Mouse (Mus musculus) liver, embryonic 11.5 days (tissue): ENCODE measurements around the gene Cwc27. TPM values are rescaled to one million over a fixed set of nuclear protein-coding genes. Genes with fewer than 3 reads are reported as not detected.
A peak's percentile ranks its signal among the peaks of the same experiment; 100 is the strongest.

Source experiments
- ATAC-seq: fragments of 200-750 bp; cut with Nextera tagmentation; replicated peaks from 2 replicates; pipeline ENCODE4 v1.8.0; 2017; ENCODE audit warnings: moderate number of reproducible peaks, mild to moderate bottlenecking, moderate TSS enrichment, moderate library complexity; ENCODE audit not compliant: low FRiP score
- DNase-seq: peaks from one replicate; pipeline ENCODE4 v3.0.0-alpha.2; 2017; ENCODE audit warnings: low spot score
- H3K27ac ChIP-seq: fragments of 300-500 bp; sonication (generic); 2 replicates; pipeline ENCODE4 v1.5.1; 2014; ENCODE audit warnings: mild to moderate bottlenecking, low read depth, low read length, control low read depth
- H3K27me3 ChIP-seq: fragments of 300-500 bp; sonication (generic); replicated peaks from 2 replicates; pipeline ENCODE4 v1.6.1; 2014; ENCODE audit warnings: low read length, mixed read lengths; ENCODE audit not compliant: control insufficient read depth, insufficient read depth
- H3K36me3 ChIP-seq: fragments of 300-500 bp; sonication (generic); 2 replicates; pipeline ENCODE4 v1.6.1; 2014; ENCODE audit warnings: mild to moderate bottlenecking, low read length, moderate library complexity, mixed read lengths; ENCODE audit not compliant: control insufficient read depth, insufficient read depth
- H3K4me1 ChIP-seq: fragments of 300-500 bp; sonication (generic); replicated peaks from 2 replicates; pipeline ENCODE4 v1.6.1; 2014; ENCODE audit warnings: low read length, mixed read lengths; ENCODE audit not compliant: control insufficient read depth, insufficient read depth
- H3K4me2 ChIP-seq: fragments of 300-500 bp; sonication (generic); 2 replicates; pipeline ENCODE4 v1.6.1; 2014; ENCODE audit warnings: mild to moderate bottlenecking, control low read depth, moderate library complexity
- H3K4me3 ChIP-seq: fragments of 300-500 bp; sonication (generic); 2 replicates; pipeline ENCODE4 v1.5.1; 2014; ENCODE audit warnings: low read depth, low read length, control low read depth
- H3K9ac ChIP-seq: fragments of 300-500 bp; sonication (generic); 2 replicates; pipeline ENCODE4 v1.6.1; 2014; ENCODE audit warnings: low read depth, low read length, control low read depth
- H3K9me3 ChIP-seq: fragments of 300-500 bp; sonication (generic); 2 replicates; pipeline ENCODE4 v1.6.1; 2016; ENCODE audit warnings: low read length, inconsistent platforms, mixed read lengths; ENCODE audit not compliant: control insufficient read depth
- WGBS: fragments of 180-500 bp; shearing (Covaris S2); extraction: QIAGEN DNeasy Blood & Tissue Kit; methylation state at CpG from one replicate; pipeline ENCODE4 v1.1.7; 2014; 5-methylcytosine and 5-hydroxymethylcytosine counted together
- polyA plus RNA-seq: library from polyadenylated mRNA; unstranded; fragments of >200 nt; fragmentation: Nextera tagmentation; extraction: Ambion mirVana; gene quantifications from 2 replicates; pipeline ENCODE4 v1.2.1, GENCODE M21; 2014

The Cwc27 gene
- polyA plus RNA-seq, 1 experiment from 2014 or later: 21.7 TPM

- Histone ChIP-seq H3K4me1 (no peaks in the 10 kb centered on the region), H3K36me3 (no peaks in the 10 kb centered on the region), H3K4me2 (no peak overlapping the region), H3K9me3 (no peaks in the 10 kb centered on the region), H3K4me3 (no peak overlapping the region), H3K27ac (no peak overlapping the region), H3K27me3 (no peaks in the 10 kb centered on the region), H3K9ac (no peak overlapping the region)
- no peak for ATAC-seq
- 87% methylated on average over 6 of the region's 6 CpGs for WGBS
- no peak for DNase-seq
Measured at GRCm38 (mm10) chr13:104602197-104602596, 214.7 kb downstream of the Cwc27 start.

- Histone ChIP-seq H3K4me2 (no peak overlapping the region), H3K9ac (no peak overlapping the region), H3K27me3 (no peaks in the 10 kb centered on the region), H3K36me3 (no peaks in the 10 kb centered on the region), H3K4me3 (no peak overlapping the region), H3K4me1 (no peaks in the 10 kb centered on the region), H3K9me3 (no peaks in the 10 kb centered on the region), H3K27ac (no peak overlapping the region)
- DNase-seq: no peak
- no peak for ATAC-seq
- 78% methylated on average over 3 of the region's 3 CpGs for WGBS
Measured at GRCm38 (mm10) chr13:104601783-104602182, 215.2 kb downstream of the Cwc27 start.

- H3K9me3 ChIP-seq: no peaks in the 10 kb centered on the region
- DNase-seq: no peak
- ATAC-seq: no peak
- no peak overlapping the region for H3K4me2 ChIP-seq
- WGBS: 83% methylated on average over 4 of the region's 4 CpGs
- H3K27ac ChIP-seq: no peak overlapping the region
- H3K4me3 ChIP-seq: no peak overlapping the region
- no peaks in the 10 kb centered on the region for H3K36me3 ChIP-seq
- no peaks in the 10 kb centered on the region for H3K27me3 ChIP-seq
- H3K4me1 ChIP-seq: no peaks in the 10 kb centered on the region
- no peak overlapping the region for H3K9ac ChIP-seq
Measured at GRCm38 (mm10) chr13:104596199-104596598, 220.7 kb downstream of the Cwc27 start.

- no peak overlapping the region for H3K27ac ChIP-seq
- DNase-seq: no peak
- WGBS: 75% methylated on average over 4 of the region's 4 CpGs
- H3K4me3 ChIP-seq: no peak overlapping the region
- no peaks in the 10 kb centered on the region for H3K27me3 ChIP-seq
- H3K36me3 ChIP-seq: no peaks in the 10 kb centered on the region
- no peak overlapping the region for H3K9ac ChIP-seq
- H3K4me2 ChIP-seq: no peak overlapping the region
- ATAC-seq: no peak
- H3K9me3 ChIP-seq: no peaks in the 10 kb centered on the region
- no peaks in the 10 kb centered on the region for H3K4me1 ChIP-seq
Measured at GRCm38 (mm10) chr13:104594820-104595351, 222.1 kb downstream of the Cwc27 start.

GRCm38 (mm10) chr13:104590931-104591330, 226.0 kb downstream of the Cwc27 start:
- H3K9ac ChIP-seq: no peak overlapping the region
- WGBS: 87% methylated on average over 7 of the region's 7 CpGs
- H3K4me1 ChIP-seq: no peaks in the 10 kb centered on the region
- DNase-seq (no peak), ATAC-seq (no peak)
- H3K4me2 ChIP-seq: no peak overlapping the region
- H3K27ac ChIP-seq: no peak overlapping the region
- H3K36me3 ChIP-seq: no peaks in the 10 kb centered on the region
- no peaks in the 10 kb centered on the region for H3K9me3 ChIP-seq
- H3K27me3 ChIP-seq: no peaks in the 10 kb centered on the region
- no peak overlapping the region for H3K4me3 ChIP-seq

GRCm38 (mm10) chr13:104590097-104590607, 226.8 kb downstream of the Cwc27 start:
- Histone ChIP-seq H3K36me3 (no peaks in the 10 kb centered on the region), H3K4me1 (no peaks in the 10 kb centered on the region), H3K4me3 (no peak overlapping the region), H3K9me3 (no peaks in the 10 kb centered on the region), H3K9ac (no peak overlapping the region), H3K27me3 (no peaks in the 10 kb centered on the region), H3K27ac (no peak overlapping the region), H3K4me2 (no peak overlapping the region)
- WGBS: 55% methylated on average over 11 of the region's 11 CpGs
- no peak for DNase-seq
- ATAC-seq: 0 out of 2 replicates have a peak, but pooled peaks have one; percentile 43

- H3K27ac ChIP-seq: no peak overlapping the region
- no peak for ATAC-seq
Measured at GRCm38 (mm10) chr13:104588383-104588782, 228.6 kb downstream of the Cwc27 start.

More at GRCm38 (mm10) chr13:104588383-104588782, 228.6 kb downstream of the Cwc27 start:
- no peaks in the 10 kb centered on the region for H3K36me3 ChIP-seq
- no peak overlapping the region for H3K9ac ChIP-seq
- DNase-seq: no peak
- no peaks in the 10 kb centered on the region for H3K9me3 ChIP-seq
- no peak overlapping the region for H3K4me2 ChIP-seq
- 72% methylated on average over 5 of the region's 5 CpGs for WGBS
- no peak overlapping the region for H3K4me3 ChIP-seq
- no peaks in the 10 kb centered on the region for H3K4me1 ChIP-seq
- H3K27me3 ChIP-seq: no peaks in the 10 kb centered on the region

Other genes with a start within 250 kb of the Cwc27 start
- 15.9 and 17.3 TPM in 2 replicates for gene Srek1ip1, start 24.7 kb downstream of the Cwc27 start, polyA plus RNA-seq
- 0.23 TPM in 1 of 2 replicates, not detected in the other for gene Shisal2b, start 46.8 kb upstream of the Cwc27 start, polyA plus RNA-seq
- gene Rgs7bp, start 237.8 kb upstream of the Cwc27 start, polyA plus RNA-seq: 0.74 and 0.81 TPM in 2 replicates